Mouse (Mus musculus) heart, embryonic 14.5 days (tissue): ENCODE measurements around the gene Hmgb1. TPM values are rescaled to one million over a fixed set of nuclear protein-coding genes. Genes with fewer than 3 reads are reported as not detected.

ENCODE experiments used
- ATAC-seq: fragments of 200-750 bp; cut with Nextera tagmentation; 2 replicates; pipeline ENCODE4 v1.8.0; 2017; ENCODE audit warnings: low read depth, moderate TSS enrichment; ENCODE audit not compliant: insufficient number of reproducible peaks, insufficient read depth, low FRiP score
- H3K27ac ChIP-seq, 2 experiments: fragments of 200-500 bp in 1 of 2; fragments of 300-500 bp in 1 of 2; sonication (generic) in 1 of 2; replicated peaks in 1 of 2; 2 replicates each; pipeline ENCODE4 v1.5.1; 2012 to 2014; ENCODE audit warnings: low read depth in 2 of 2, low read length in 2 of 2, control low read depth in 1 of 2, mild to moderate bottlenecking in 1 of 2, mixed read lengths in 1 of 2; ENCODE audit not compliant: control insufficient read depth in 1 of 2, insufficient read depth in 1 of 2
- H3K27me3 ChIP-seq: fragments of 300-500 bp; sonication (generic); 2 replicates; pipeline ENCODE4 v1.6.1; 2014; ENCODE audit warnings: mild to moderate bottlenecking, low read length, control low read depth; ENCODE audit not compliant: control insufficient read depth, insufficient read depth
- H3K36me3 ChIP-seq: fragments of 300-500 bp; sonication (generic); 2 replicates; pipeline ENCODE4 v1.6.1; 2014; ENCODE audit warnings: mild to moderate bottlenecking, control low read depth, low read length, mixed read lengths; ENCODE audit not compliant: control insufficient read depth, insufficient read depth
- H3K4me1 ChIP-seq, 2 experiments: fragments of 200-500 bp in 1 of 2; fragments of 300-500 bp in 1 of 2; sonication (generic) in 1 of 2; 2 replicates each; pipeline ENCODE4 v1.6.1; 2012 to 2014; ENCODE audit warnings: low read length in 2 of 2, control low read depth in 1 of 2, mixed read lengths in 1 of 2; ENCODE audit not compliant: control insufficient read depth in 2 of 2, insufficient read depth in 2 of 2
- H3K4me2 ChIP-seq: fragments of 300-500 bp; sonication (generic); 2 replicates; pipeline ENCODE4 v1.6.1; 2014; ENCODE audit warnings: mild to moderate bottlenecking, low read length
- H3K4me3 ChIP-seq, 2 experiments: fragments of 200-500 bp in 1 of 2; fragments of 300-500 bp in 1 of 2; sonication (generic) in 1 of 2; 2 replicates each; pipeline ENCODE4 v1.5.1; 2012 to 2014; ENCODE audit warnings: low read length in 2 of 2, mild to moderate bottlenecking in 2 of 2, control low read depth in 1 of 2, low read depth in 1 of 2, moderate library complexity in 1 of 2; ENCODE audit not compliant: control insufficient read depth in 1 of 2, insufficient read depth in 1 of 2
- H3K9ac ChIP-seq: fragments of 300-500 bp; sonication (generic); 2 replicates; pipeline ENCODE4 v1.6.1; 2014; ENCODE audit warnings: mild to moderate bottlenecking, low read length
- H3K9me3 ChIP-seq: fragments of 300-500 bp; sonication (generic); 2 replicates; pipeline ENCODE4 v1.6.1; 2016; ENCODE audit warnings: low read length, control low read depth; ENCODE audit not compliant: control insufficient read depth
- WGBS: fragments of 180-500 bp; shearing (Covaris S2); extraction: QIAGEN DNeasy Blood & Tissue Kit; methylation state at CpG from one replicate; pipeline ENCODE4 v1.1.7; 2014; 5-methylcytosine and 5-hydroxymethylcytosine counted together
- polyA plus RNA-seq: library from polyadenylated mRNA; unstranded; fragments of >200 nt; fragmentation: Nextera tagmentation; extraction: Ambion mirVana; gene quantifications from 2 replicates; pipeline ENCODE4 v1.2.1, GENCODE M21; 2014

Gene Hmgb1
- polyA plus RNA-seq, 1 experiment from 2014 or later: 751 TPM

- Histone ChIP-seq H3K9ac (no peak overlapping the region), H3K4me2 (no peak overlapping the region), H3K36me3 (no peaks in the 10 kb centered on the region), H3K27ac (no peak overlapping the region), H3K4me3 (no peak overlapping the region), H3K27me3 (no peaks in the 10 kb centered on the region), H3K9me3 (peaks cover 13% of the 10 kb centered on the region), H3K4me1 (peaks cover 2 to 3% of the 10 kb centered on the region in 2 experiments)
- 88% methylated on average over 3 of the region's 3 CpGs for WGBS
- no peak for ATAC-seq
Observed at GRCm38 (mm10) chr5:149036920-149037319, 147.4 kb downstream of the Hmgb1 start.

GRCm38 (mm10) chr5:149032438-149032837 lies 151.9 kb downstream of the Hmgb1 start:
- Histone ChIP-seq H3K9me3 (peaks cover 8% of the 10 kb centered on the region), H3K4me1 (peaks cover 9 to 13% of the 10 kb centered on the region in 2 experiments), H3K36me3 (no peaks in the 10 kb centered on the region), H3K4me3 (no peak overlapping the region), H3K27ac (no peak overlapping the region), H3K4me2 (no peak overlapping the region), H3K9ac (no peak overlapping the region), H3K27me3 (no peaks in the 10 kb centered on the region)
- no peak for ATAC-seq
- WGBS: 96% methylated on average over 4 of the region's 4 CpGs

DNA sequence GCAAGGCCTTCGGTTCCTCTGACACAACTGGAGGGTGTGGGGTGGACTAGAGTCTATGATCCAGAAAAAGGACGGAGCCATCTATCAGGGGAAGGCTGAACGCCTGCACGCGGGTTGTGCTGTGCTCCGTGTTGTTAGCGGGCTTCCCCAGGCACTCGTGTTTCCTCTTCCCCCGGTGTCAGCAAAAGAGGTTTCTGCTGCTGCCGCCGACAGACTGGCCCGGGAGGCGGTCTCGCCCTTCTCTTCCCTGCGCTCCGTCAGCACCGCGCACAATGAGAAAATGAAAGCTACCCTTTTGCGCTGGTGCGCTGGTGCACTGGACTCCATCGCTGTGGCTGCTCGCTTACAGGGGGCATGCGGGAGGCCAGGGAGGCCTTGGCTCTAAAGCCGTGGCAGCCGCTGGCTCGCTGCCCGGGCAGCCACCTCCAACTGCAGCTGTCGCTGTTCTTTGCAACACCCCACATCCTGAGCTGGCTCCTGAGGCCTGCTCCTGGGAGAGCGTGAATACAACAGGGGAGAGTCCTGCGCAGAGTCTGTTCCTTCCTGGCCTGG lies 153.0 kb downstream of the Hmgb1 start:
- peaks cover 9 to 13% of the 10 kb centered on the region in 2 experiments for H3K4me1 ChIP-seq
- 1% methylated on average over 30 of the region's 30 CpGs for WGBS

GRCm38 (mm10) chr5:149030103-149030502 lies 154.2 kb downstream of the Hmgb1 start:
- H3K9ac ChIP-seq: no peak overlapping the region
- H3K4me3 ChIP-seq: no peak overlapping the region
- WGBS: 60% methylated on average over 2 of the region's 2 CpGs
- H3K27me3 ChIP-seq: no peaks in the 10 kb centered on the region
- peak overlapping the region; percentile 8 to 53 for H3K27ac ChIP-seq
- H3K9me3 ChIP-seq: no peaks in the 10 kb centered on the region
- no peaks in the 10 kb centered on the region for H3K36me3 ChIP-seq
- H3K4me1 ChIP-seq: peaks cover 9 to 13% of the 10 kb centered on the region in 2 experiments
- no peak overlapping the region for H3K4me2 ChIP-seq
- no peak for ATAC-seq

More for the DNA sequence above, 153.0 kb downstream of the Hmgb1 start:
- peaks cover under 1% of the 10 kb centered on the region; the same call in 1 of the 2 replicates for H3K9me3 ChIP-seq
- no peaks in the 10 kb centered on the region for H3K36me3 ChIP-seq
- H3K4me2 ChIP-seq: peak overlapping the region; percentile 68
- no peaks in the 10 kb centered on the region for H3K27me3 ChIP-seq
- H3K9ac ChIP-seq: peak overlapping the region; percentile 75
- H3K4me3 ChIP-seq: peak overlapping the region; percentile 47 to 51
- peak overlapping the region; percentile 88 to 97 for H3K27ac ChIP-seq
- peak; percentile 84 for ATAC-seq

GRCm38 (mm10) chr5:149028394-149028793 lies 155.9 kb downstream of the Hmgb1 start:
- Histone ChIP-seq H3K4me2 (no peak overlapping the region), H3K9me3 (no peaks in the 10 kb centered on the region), H3K9ac (no peak overlapping the region), H3K4me3 (no peak overlapping the region), H3K4me1 (peaks cover 9 to 13% of the 10 kb centered on the region in 2 experiments), H3K27ac (no peak overlapping the region), H3K36me3 (no peaks in the 10 kb centered on the region), H3K27me3 (no peaks in the 10 kb centered on the region)
- no peak for ATAC-seq
- 20% methylated on average over 5 of the region's 5 CpGs for WGBS

GRCm38 (mm10) chr5:149027389-149027788 lies 156.9 kb downstream of the Hmgb1 start:
- Histone ChIP-seq H3K27ac (no peak overlapping the region), H3K27me3 (no peaks in the 10 kb centered on the region), H3K4me1 (peaks cover 9 to 13% of the 10 kb centered on the region in 2 experiments), H3K4me3 (no peak overlapping the region), H3K4me2 (no peak overlapping the region), H3K36me3 (no peaks in the 10 kb centered on the region), H3K9me3 (no peaks in the 10 kb centered on the region), H3K9ac (no peak overlapping the region)
- WGBS: 77% methylated on average over 8 of the region's 8 CpGs
- ATAC-seq: no peak

DNA sequence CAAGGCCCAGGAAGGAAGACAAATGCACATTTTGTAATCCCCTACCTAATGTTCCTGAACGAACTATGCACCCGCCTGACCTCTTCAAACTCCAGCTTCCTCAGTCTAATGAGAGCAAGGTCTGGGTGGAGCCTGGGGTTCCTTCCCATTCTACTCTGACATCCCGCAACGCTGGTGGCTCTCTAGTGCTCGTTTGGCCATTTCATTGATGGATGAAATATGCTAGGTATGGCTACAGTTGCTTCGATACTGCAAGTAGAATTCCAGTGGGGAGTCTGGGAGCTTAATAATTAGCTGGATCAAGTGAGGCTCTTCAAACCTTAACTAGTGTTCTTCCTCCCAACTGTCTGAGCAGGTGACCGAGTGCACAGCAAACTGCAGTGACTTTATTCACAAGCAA lies 163.2 kb downstream of the Hmgb1 start:
- 59% methylated on average over 7 of the region's 7 CpGs for WGBS
- no peaks in the 10 kb centered on the region for H3K27me3 ChIP-seq
- no peaks in the 10 kb centered on the region for H3K36me3 ChIP-seq
- H3K4me2 ChIP-seq: peak overlapping the region; percentile 52; the same call in 1 of the 2 replicates
- no peak overlapping the region for H3K4me3 ChIP-seq
- no peak for ATAC-seq
- H3K9me3 ChIP-seq: no peaks in the 10 kb centered on the region
- H3K27ac ChIP-seq: no peak overlapping the region
- no peak overlapping the region for H3K9ac ChIP-seq
- H3K4me1 ChIP-seq: peaks cover 2 to 4% of the 10 kb centered on the region in 2 experiments; a peak in 3 of 4 replicates

DNA sequence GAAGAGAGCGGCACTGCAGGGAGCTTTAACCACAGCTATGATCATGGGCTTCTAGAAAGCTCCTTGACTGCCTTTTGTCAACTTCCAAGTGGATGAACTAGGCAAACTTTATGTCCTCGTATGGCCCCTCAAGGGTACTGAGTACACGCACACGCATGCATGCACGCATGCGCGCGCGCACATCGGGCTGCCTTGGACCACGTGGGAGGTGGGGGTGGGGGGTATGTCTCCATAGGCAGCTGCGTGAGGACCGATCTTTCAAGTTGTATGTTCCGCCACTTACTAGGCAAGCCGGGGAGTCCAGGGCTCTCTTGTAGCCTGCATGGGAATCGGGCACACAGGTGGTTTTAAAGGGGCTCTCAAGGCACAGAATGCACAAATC lies 163.6 kb downstream of the Hmgb1 start:
- H3K4me3 ChIP-seq: peak overlapping the region; percentile 10 to 14; a peak in 1 of 4 replicates
- H3K4me2 ChIP-seq: peak overlapping the region; percentile 52
- no peaks in the 10 kb centered on the region for H3K9me3 ChIP-seq
- H3K27me3 ChIP-seq: no peaks in the 10 kb centered on the region
- no peak for ATAC-seq
- H3K9ac ChIP-seq: peak overlapping the region; percentile 25; the same call in 1 of the 2 replicates
- no peak overlapping the region for H3K27ac ChIP-seq
- 55% methylated on average over 16 of the region's 16 CpGs for WGBS
- peaks cover 2 to 7% of the 10 kb centered on the region in 2 experiments; a peak in 3 of 4 replicates for H3K4me1 ChIP-seq
- H3K36me3 ChIP-seq: no peaks in the 10 kb centered on the region
